Mouse (Mus musculus): ENCODE measurements around the gene Sec22b. TPM values are rescaled to one million over a fixed set of nuclear protein-coding genes. Genes with fewer than 3 reads are reported as not detected.

The Sec22b gene
- total and polyA plus RNA-seq, 2 experiments from 2014 or later: 54.6 to 95.1 TPM

DNA sequence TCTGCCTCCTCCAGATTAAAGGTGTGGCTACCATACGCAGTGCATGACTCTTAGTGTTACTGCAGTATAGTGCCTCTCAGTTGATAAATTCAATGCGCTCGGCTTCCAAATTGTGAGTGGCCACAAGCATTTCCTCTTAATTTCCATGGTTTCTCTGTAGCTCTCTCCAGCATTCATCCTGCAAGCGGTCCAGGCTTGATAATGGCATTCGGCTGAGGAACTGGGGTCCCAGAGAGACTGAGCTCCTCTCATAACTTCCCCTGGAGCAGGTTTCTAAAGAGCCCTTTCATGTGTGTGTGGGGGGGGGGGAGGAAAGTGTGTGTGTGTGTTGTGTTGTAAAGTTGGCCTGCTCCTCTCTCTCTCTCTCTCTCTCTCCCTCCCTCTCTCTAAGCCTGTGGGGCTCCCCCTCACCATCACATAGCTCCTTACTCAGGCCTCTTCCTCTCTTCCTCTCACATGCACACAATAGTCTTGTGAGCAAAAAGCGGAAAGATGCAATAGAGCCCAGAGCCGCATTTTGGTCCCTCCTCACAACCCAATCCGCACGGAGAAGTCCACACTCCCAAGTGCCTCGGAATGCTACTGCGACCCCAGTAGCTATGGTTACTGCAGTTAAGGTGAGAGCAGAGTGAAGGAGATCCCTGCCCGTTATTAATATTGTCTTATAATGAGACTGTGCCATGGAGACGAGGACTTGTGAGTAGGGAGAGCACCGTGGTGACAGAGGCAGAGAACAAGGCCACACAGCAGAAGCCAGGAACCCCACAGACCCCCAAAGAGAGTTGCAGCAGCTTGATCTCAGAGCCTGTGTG lies 60.0 kb downstream of the Sec22b start:
- 41% methylated on average over 14 of the region's 14 CpGs for WGBS
- Histone ChIP-seq H3K27ac (no peak overlapping the region), H3K9me3 (ENCODE audit: low read length) (no peaks in the 10 kb centered on the region), H3K27me3 (ENCODE audit: insufficient read depth, low read length) (no peaks in the 10 kb centered on the region), H3K36me3 (ENCODE audit: insufficient read depth, low read length) (no peaks in the 10 kb centered on the region), H3K4me1 (ENCODE audit: insufficient read depth, low read length) (peaks cover 10% of the 10 kb centered on the region; the same call in 1 of the 2 replicates), H3K9ac (replicated peaks; ENCODE audit: low read length) (no peak overlapping the region), H3K4me2 (ENCODE audit: low read depth, low read length) (no peak overlapping the region), H3K4me3 (ENCODE audit: low read length) (no peak overlapping the region)
- no peak for TF ChIP-seq CTCF (IDR thresholded peaks at IDR 0.05; ENCODE audit: low read depth)
- DNase-seq (ENCODE audit: low spot score) (peak; percentile 15), ATAC-seq (peak; percentile 64; the same call in 1 of the 2 replicates)

DNA sequence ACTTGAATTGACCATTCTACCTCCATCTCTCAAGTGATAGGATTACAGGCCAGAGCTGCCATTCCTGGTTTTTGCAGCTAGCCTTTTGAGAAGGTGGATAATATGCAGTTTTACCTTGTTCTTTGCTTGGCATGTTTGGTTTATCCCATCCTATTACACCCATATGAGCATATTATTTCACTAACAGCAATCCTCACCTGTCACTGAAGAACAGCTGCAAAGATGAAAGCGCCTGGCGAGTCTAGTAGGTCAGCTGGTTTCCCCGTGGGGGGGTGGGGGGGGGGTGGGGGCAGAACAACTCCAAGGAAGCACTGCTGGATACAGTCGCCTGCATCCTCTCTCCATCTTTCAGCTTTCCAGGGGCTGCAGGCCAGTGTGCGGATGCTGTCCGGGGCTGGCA lies 61.0 kb downstream of the Sec22b start:
- no peak overlapping the region for H3K4me2 ChIP-seq (ENCODE audit: low read depth, low read length)
- H3K9ac ChIP-seq (replicated peaks; ENCODE audit: low read length): no peak overlapping the region
- H3K9me3 ChIP-seq (ENCODE audit: low read length): no peaks in the 10 kb centered on the region
- H3K4me3 ChIP-seq (ENCODE audit: low read length): no peak overlapping the region
- ATAC-seq (no peak), DNase-seq (ENCODE audit: low spot score) (no peak)
- H3K27me3 ChIP-seq (ENCODE audit: insufficient read depth, low read length): no peaks in the 10 kb centered on the region
- H3K4me1 ChIP-seq (ENCODE audit: insufficient read depth, low read length): peaks cover 10% of the 10 kb centered on the region; the same call in 1 of the 2 replicates
- TF ChIP-seq CTCF (IDR thresholded peaks at IDR 0.05; ENCODE audit: low read depth): no peak
- no peak overlapping the region for H3K27ac ChIP-seq
- 68% methylated on average over 6 of the region's 6 CpGs for WGBS
- no peaks in the 10 kb centered on the region for H3K36me3 ChIP-seq (ENCODE audit: insufficient read depth, low read length)

DNA sequence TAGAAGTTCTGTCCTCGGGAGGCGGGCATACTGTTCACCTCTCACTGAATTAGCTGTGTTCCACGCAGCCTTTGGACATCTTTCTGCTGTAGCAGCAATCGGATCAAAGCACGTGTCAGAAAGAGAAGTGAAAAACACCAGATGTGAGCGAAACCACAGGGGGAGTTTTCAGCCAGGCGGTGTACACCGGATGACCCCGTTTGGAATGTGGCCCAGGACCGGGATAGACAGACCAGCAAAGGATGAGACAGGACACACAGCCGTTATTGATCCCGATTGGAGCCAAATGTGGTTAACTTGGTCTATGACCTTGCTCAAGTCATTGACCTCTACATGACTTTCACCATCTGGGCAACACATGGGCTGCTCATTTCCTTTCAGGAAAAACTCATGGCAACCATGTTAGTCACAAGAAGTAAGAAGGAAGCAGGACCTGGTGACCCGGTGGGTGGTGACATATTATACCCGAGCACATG lies 63.9 kb downstream of the Sec22b start:
- Histone ChIP-seq H3K9ac (replicated peaks; ENCODE audit: low read length) (no peak overlapping the region), H3K9me3 (ENCODE audit: low read length) (no peaks in the 10 kb centered on the region), H3K36me3 (ENCODE audit: insufficient read depth, low read length) (no peaks in the 10 kb centered on the region), H3K27ac (no peak overlapping the region), H3K4me3 (ENCODE audit: low read length) (no peak overlapping the region), H3K4me1 (ENCODE audit: insufficient read depth, low read length) (peaks cover 10% of the 10 kb centered on the region; the same call in 1 of the 2 replicates), H3K27me3 (ENCODE audit: insufficient read depth, low read length) (no peaks in the 10 kb centered on the region), H3K4me2 (ENCODE audit: low read depth, low read length) (no peak overlapping the region)
- TF ChIP-seq CTCF (IDR thresholded peaks at IDR 0.05; ENCODE audit: low read depth): no peak
- ATAC-seq (no peak), DNase-seq (ENCODE audit: low spot score) (peak; percentile 23)
- WGBS: 74% methylated on average over 14 of the region's 14 CpGs

DNA sequence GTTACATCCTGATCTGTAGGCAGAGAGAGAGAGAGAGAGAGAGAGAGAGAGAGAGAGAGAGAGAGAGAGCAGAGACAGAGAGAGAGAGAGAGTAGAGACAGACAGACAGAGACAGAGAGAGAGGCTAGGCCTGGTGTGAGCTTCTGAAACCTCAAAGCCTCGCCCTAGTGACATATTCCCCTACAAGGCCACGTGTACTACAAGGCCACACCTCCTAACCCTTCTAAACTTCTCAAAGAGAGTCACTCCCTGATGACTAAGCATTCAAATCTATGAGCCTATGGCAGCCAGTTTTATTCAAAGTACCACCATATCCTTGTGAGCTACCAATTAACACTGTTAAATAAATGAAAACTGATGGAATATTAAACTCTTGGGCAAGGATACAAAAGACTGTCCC lies 66.6 kb downstream of the Sec22b start:
- Histone ChIP-seq H3K4me3 (ENCODE audit: low read length) (no peak overlapping the region), H3K4me2 (ENCODE audit: low read depth, low read length) (no peak overlapping the region), H3K9me3 (ENCODE audit: low read length) (no peaks in the 10 kb centered on the region), H3K27ac (no peak overlapping the region), H3K9ac (replicated peaks; ENCODE audit: low read length) (no peak overlapping the region), H3K36me3 (ENCODE audit: insufficient read depth, low read length) (no peaks in the 10 kb centered on the region), H3K4me1 (ENCODE audit: insufficient read depth, low read length) (no peaks in the 10 kb centered on the region), H3K27me3 (ENCODE audit: insufficient read depth, low read length) (no peaks in the 10 kb centered on the region)
- ATAC-seq (no peak), DNase-seq (ENCODE audit: low spot score) (no peak)
- no peak for TF ChIP-seq CTCF (IDR thresholded peaks at IDR 0.05; ENCODE audit: low read depth)
- 68% methylated on average over 2 of the region's 2 CpGs for WGBS

DNA sequence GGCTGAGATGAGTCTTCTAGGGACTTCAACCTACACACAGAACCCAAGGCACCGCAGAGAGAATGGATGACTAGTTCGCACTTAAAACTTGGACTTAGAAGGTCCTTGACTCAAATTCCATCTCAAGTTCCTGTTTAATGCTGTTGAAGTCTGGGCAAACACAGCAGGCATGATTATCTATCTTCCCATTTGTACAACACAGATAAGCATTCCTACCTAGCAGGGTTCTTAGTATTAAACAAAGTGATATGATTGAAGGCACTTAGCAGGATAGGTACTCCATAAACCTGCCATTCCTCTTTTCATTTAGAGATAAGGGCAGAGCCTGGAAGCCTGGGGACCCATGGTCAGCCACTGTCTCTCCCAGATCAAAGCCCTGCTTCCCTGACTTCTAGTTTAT lies 67.2 kb downstream of the Sec22b start:
- Histone ChIP-seq H3K27ac (no peak overlapping the region), H3K4me2 (ENCODE audit: low read depth, low read length) (no peak overlapping the region), H3K36me3 (ENCODE audit: insufficient read depth, low read length) (no peaks in the 10 kb centered on the region), H3K27me3 (ENCODE audit: insufficient read depth, low read length) (no peaks in the 10 kb centered on the region), H3K9ac (replicated peaks; ENCODE audit: low read length) (no peak overlapping the region), H3K4me3 (ENCODE audit: low read length) (no peak overlapping the region), H3K9me3 (ENCODE audit: low read length) (no peaks in the 10 kb centered on the region), H3K4me1 (ENCODE audit: insufficient read depth, low read length) (no peaks in the 10 kb centered on the region)
- DNase-seq (ENCODE audit: low spot score) (no peak), ATAC-seq (no peak)
- no peak for TF ChIP-seq CTCF (IDR thresholded peaks at IDR 0.05; ENCODE audit: low read depth)
- 91% methylated on average over 2 of the region's 2 CpGs for WGBS

DNA sequence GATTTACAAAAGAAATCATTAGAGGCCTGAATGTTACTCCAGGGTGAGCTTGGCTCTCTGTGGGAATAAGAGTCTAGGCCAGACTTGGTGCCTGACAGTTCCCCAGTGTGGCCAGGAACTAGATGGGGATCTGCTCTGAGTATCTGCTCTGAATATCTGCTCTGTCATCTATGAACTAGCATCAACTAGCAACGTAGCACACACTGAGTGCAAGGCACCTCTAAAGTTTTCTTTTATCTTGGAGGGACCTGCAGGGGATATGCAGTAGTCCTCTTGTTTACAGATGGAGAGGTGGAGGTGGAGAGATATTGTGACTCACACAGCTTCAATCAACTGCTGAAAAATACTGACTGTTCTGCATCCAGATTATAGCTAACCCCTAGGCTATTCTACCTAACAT lies 68.0 kb downstream of the Sec22b start:
- H3K4me1 ChIP-seq (ENCODE audit: insufficient read depth, low read length): no peaks in the 10 kb centered on the region
- ATAC-seq: no peak
- DNase-seq (ENCODE audit: low spot score): no peak
- no peaks in the 10 kb centered on the region for H3K9me3 ChIP-seq (ENCODE audit: low read length)
- no peaks in the 10 kb centered on the region for H3K27me3 ChIP-seq (ENCODE audit: insufficient read depth, low read length)
- H3K4me3 ChIP-seq (ENCODE audit: low read length): no peak overlapping the region
- TF ChIP-seq CTCF (IDR thresholded peaks at IDR 0.05; ENCODE audit: low read depth): no peak
- H3K36me3 ChIP-seq (ENCODE audit: insufficient read depth, low read length): no peaks in the 10 kb centered on the region
- WGBS: 79% methylated on average over 1 of the region's 1 CpGs
- H3K4me2 ChIP-seq (ENCODE audit: low read depth, low read length): no peak overlapping the region
- H3K9ac ChIP-seq (replicated peaks; ENCODE audit: low read length): no peak overlapping the region
- no peak overlapping the region for H3K27ac ChIP-seq

DNA sequence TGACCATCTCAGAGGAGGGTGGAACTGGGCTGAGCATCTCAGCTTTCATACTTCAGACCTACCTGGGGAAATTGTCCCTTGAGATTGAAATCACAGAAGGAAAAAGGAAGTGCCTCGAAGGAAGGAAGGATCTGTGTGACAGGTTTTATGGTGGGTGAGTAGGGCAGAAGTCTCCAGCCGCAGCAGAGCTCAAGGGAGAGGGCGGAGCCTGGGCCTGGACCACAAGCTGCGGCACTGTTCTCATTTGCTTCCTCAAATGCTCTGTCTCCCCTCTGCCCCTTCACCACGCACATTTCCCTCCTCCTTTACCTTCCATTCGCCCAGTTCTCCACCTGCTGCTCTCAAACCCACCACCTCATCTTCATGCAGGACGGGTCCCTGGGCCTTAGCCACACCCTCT lies 70.1 kb downstream of the Sec22b start:
- no peaks in the 10 kb centered on the region for H3K27me3 ChIP-seq (ENCODE audit: insufficient read depth, low read length)
- H3K4me3 ChIP-seq (ENCODE audit: low read length): no peak overlapping the region
- H3K9ac ChIP-seq (replicated peaks; ENCODE audit: low read length): no peak overlapping the region
- 33% methylated on average over 7 of the region's 7 CpGs for WGBS
- H3K4me1 ChIP-seq (ENCODE audit: insufficient read depth, low read length): no peaks in the 10 kb centered on the region
- H3K27ac ChIP-seq: no peak overlapping the region
- DNase-seq (ENCODE audit: low spot score): no peak
- no peaks in the 10 kb centered on the region for H3K36me3 ChIP-seq (ENCODE audit: insufficient read depth, low read length)
- ATAC-seq: no peak
- TF ChIP-seq CTCF (IDR thresholded peaks at IDR 0.05; ENCODE audit: low read depth): no peak
- no peaks in the 10 kb centered on the region for H3K9me3 ChIP-seq (ENCODE audit: low read length)
- H3K4me2 ChIP-seq (ENCODE audit: low read depth, low read length): no peak overlapping the region
